Mouse (Mus musculus): Measurements from ENCODE around the gene Zmiz2.

DNA sequence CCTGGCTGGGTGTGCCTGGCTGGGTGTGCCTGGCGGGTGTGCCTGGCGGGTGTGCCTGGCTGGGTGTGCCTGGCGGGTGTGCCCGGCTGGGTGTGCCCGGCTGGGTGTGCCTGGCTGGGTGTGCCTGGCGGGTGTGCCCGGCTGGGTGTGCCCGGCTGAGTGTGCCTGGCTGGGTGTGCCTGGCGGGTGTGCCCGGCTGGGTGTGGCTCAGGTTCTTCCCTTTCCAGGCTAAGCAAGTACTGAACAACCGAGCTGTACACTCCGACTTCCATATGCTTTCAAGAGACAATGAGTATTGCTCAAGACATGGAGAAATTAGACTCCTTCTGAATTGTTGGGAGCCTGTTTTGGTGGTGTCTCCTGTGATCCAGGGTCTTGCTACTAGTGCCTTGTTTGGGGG lies 24.4 kb downstream of the Zmiz2 start:
- no peak for TF ChIP-seq CTCF (IDR thresholded peaks at IDR 0.05; ENCODE audit: low read depth)
- TF ChIP-seq EP300 (IDR thresholded peaks at IDR 0.05; ENCODE audit: low read depth) = no peak
